Mouse (Mus musculus) kidney, adult 2 months (tissue): ENCODE measurements around the gene Map2k7. TPM values are rescaled to one million over a fixed set of nuclear protein-coding genes. Genes with fewer than 3 reads are reported as not detected.

Source experiments
- DNase-seq: peaks from one replicate; pipeline ENCODE4 v3.0.0; 2021
- H3K27ac ChIP-seq: fragments of 200-500 bp; 2 replicates; pipeline ENCODE4 v1.5.1; 2012; ENCODE audit warnings: low read depth, low read length, control low read depth, inconsistent platforms; ENCODE audit not compliant: insufficient read depth
- H3K27me3 ChIP-seq: fragments of 200-500 bp; replicated peaks from 2 replicates; pipeline ENCODE4 v1.6.1; 2012; ENCODE audit warnings: mild to moderate bottlenecking, moderate library complexity, low read length, inconsistent platforms; ENCODE audit not compliant: control insufficient read depth, insufficient read depth
- H3K36me3 ChIP-seq: fragments of 200-500 bp; 2 replicates; pipeline ENCODE4 v1.6.1; 2012; ENCODE audit warnings: mild to moderate bottlenecking, moderate library complexity, low read length, inconsistent platforms; ENCODE audit not compliant: control insufficient read depth, insufficient read depth
- H3K4me1 ChIP-seq: fragments of 200-500 bp; 2 replicates; pipeline ENCODE4 v1.6.1; 2011; ENCODE audit warnings: low read length; ENCODE audit not compliant: control insufficient read depth, insufficient read depth
- H3K4me3 ChIP-seq: fragments of 200-500 bp; 2 replicates; pipeline ENCODE4 v1.5.1; 2011; ENCODE audit warnings: mild to moderate bottlenecking, low read depth, low read length, control low read depth; ENCODE audit not compliant: insufficient read depth
- CTCF ChIP-seq: fragments of 200-500 bp; conservative IDR thresholded peaks from 2 replicates; pipeline ENCODE4 v1.5.1; 2011; ENCODE audit warnings: low read depth, mild to moderate bottlenecking, control low read depth, low read length, moderate library complexity, mixed read lengths; ENCODE audit not compliant: insufficient read depth, insufficient read length
- POLR2A ChIP-seq: fragments of 200-500 bp; IDR thresholded peaks from one replicate; pipeline ENCODE4 v1.6.1; 2011; ENCODE audit warnings: low read depth, low read length, control low read depth
- WGBS: fragments of 180-500 bp; shearing (Covaris S2); methylation state at CpG from one replicate; pipeline ENCODE4 v1.1.7; 2018; 5-methylcytosine and 5-hydroxymethylcytosine counted together
- polyA plus RNA-seq: library from polyadenylated mRNA; depleted of rRNA; stranded (reverse); fragments of >200 nt; gene quantifications from 2 replicates; pipeline ENCODE4 v1.2.3, GENCODE M21; 2012

Map2k7 gene
- polyA plus RNA-seq, 1 experiment, result 32.2 TPM

DNA sequence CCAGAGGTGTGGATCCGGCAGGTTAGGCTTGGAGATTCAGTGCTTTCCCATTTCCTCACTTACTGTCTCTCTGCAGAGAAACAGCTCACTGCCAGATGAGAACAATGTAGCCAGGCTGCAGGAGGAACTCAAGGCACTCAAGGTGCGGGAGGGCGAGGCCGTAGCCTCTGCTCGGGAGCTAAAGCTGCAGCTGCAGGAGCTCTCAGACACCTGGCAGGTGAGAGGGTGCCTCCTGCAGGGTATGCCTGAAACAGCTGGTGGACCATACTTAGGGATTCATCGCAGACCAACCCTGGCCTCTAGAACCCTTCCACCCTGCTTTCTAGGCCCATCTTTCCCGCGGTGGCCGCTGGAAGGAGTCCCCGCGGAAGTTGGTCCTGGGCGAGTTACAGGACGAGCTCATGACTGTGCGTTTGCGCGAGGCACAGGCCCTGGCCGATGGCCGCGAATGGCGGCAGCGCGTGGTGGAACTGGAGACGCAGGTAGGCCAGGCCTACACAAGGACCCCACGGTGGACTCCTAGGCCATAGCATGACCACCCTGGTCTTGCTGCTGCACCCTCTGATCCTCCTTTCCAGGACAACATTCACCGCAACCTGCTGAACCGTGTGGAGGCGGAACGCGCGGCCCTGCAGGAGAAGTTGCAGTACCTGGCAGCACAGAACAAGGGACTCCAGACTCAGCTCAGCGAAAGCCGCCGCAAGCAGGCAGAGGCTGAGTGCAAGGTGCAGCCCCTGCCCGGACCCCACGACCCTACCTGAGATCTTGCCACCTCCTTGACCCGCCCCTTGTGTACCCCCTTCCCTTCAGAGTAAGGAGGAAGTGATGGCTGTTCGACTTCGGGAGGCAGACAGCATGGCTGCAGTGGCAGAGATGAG is 33.1 kb upstream of the Map2k7 start:
- 70% methylated on average over 38 of the region's 38 CpGs for WGBS
- H3K36me3 ChIP-seq, result no peaks in the 10 kb centered on the region
- H3K4me3 ChIP-seq, result no peak overlapping the region
- no peak for DNase-seq
- no peak for TF ChIP-seq CTCF
- TF ChIP-seq POLR2A, result no peak
- no peak overlapping the region for H3K27ac ChIP-seq
- H3K27me3 ChIP-seq, result no peaks in the 10 kb centered on the region
- no peaks in the 10 kb centered on the region for H3K4me1 ChIP-seq

- DNase-seq, result no peak
- WGBS, result 65% methylated on average over 44 of the region's 44 CpGs
- TF ChIP-seq POLR2A, result no peak
- TF ChIP-seq CTCF, result no peak
- Histone ChIP-seq H3K4me1 (no peaks in the 10 kb centered on the region), H3K4me3 (no peak overlapping the region), H3K27me3 (no peaks in the 10 kb centered on the region), H3K27ac (no peak overlapping the region), H3K36me3 (no peaks in the 10 kb centered on the region)
Observed at GRCm38 (mm10) chr8:4206182-4207015, 32.1 kb upstream of the Map2k7 start.

DNA sequence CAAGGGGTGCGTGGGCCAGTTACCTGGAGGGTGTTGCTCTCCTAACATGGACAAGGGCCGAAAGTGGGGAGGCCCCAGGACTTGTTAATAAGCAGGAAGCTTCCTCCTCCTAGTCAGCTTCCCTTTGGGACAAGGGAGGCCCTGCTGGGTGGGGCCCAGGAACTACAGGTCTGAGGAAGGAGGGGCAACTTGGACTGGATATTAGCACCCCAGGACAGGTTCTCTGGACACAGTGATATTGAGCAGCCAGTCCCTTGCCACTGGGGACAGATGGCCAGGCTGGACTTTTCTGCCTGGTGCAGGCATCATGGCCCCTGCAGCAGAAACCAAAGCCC is 31.6 kb upstream of the Map2k7 start:
- Histone ChIP-seq H3K4me3 (no peak overlapping the region), H3K27me3 (no peaks in the 10 kb centered on the region), H3K36me3 (no peaks in the 10 kb centered on the region), H3K4me1 (no peaks in the 10 kb centered on the region), H3K27ac (no peak overlapping the region)
- no peak for DNase-seq
- TF ChIP-seq POLR2A, result no peak
- TF ChIP-seq CTCF, result no peak
- 86% methylated on average over 2 of the region's 2 CpGs for WGBS

GRCm38 (mm10) chr8:4211097-4211496 is 27.4 kb upstream of the Map2k7 start:
- no peak overlapping the region for H3K27ac ChIP-seq
- H3K36me3 ChIP-seq, result no peaks in the 10 kb centered on the region
- WGBS, result 73% methylated on average over 6 of the region's 6 CpGs
- TF ChIP-seq CTCF (no peak), POLR2A (no peak)
- peaks cover 4% of the 10 kb centered on the region; the same call in 1 of the 2 replicates for H3K4me1 ChIP-seq
- H3K27me3 ChIP-seq, result no peaks in the 10 kb centered on the region; the same call in 1 of the 2 replicates
- no peak overlapping the region for H3K4me3 ChIP-seq
- no peak for DNase-seq

DNA sequence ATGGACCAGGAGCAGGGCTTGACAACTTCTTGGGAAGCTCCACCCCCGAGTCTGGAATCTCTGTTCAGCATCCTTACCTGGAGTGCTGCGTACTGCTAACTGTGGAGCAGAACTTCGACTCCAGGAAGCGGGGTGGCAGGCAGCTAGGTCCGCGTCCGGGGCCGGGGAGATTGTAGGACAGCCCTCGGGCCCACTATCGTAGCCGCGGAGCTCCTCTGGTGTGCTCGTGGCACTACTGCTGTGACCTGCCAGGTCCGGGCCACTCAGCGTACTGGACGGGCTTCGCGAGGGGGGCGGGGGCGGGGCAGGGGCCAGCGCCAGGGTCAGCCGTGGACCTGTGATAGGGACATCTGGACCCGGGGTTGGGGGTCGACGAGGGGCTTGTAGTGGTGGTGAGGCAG is 25.7 kb upstream of the Map2k7 start:
- Histone ChIP-seq H3K4me1 (peaks cover 4% of the 10 kb centered on the region; the same call in 1 of the 2 replicates), H3K27ac (no peak overlapping the region), H3K36me3 (no peaks in the 10 kb centered on the region), H3K27me3 (peaks cover 4% of the 10 kb centered on the region), H3K4me3 (peak overlapping the region; percentile 8; the same call in 1 of the 2 replicates)
- DNase-seq, result no peak
- TF ChIP-seq CTCF (no peak), POLR2A (no peak)
- WGBS, result 1% methylated on average over 25 of the region's 25 CpGs

DNA sequence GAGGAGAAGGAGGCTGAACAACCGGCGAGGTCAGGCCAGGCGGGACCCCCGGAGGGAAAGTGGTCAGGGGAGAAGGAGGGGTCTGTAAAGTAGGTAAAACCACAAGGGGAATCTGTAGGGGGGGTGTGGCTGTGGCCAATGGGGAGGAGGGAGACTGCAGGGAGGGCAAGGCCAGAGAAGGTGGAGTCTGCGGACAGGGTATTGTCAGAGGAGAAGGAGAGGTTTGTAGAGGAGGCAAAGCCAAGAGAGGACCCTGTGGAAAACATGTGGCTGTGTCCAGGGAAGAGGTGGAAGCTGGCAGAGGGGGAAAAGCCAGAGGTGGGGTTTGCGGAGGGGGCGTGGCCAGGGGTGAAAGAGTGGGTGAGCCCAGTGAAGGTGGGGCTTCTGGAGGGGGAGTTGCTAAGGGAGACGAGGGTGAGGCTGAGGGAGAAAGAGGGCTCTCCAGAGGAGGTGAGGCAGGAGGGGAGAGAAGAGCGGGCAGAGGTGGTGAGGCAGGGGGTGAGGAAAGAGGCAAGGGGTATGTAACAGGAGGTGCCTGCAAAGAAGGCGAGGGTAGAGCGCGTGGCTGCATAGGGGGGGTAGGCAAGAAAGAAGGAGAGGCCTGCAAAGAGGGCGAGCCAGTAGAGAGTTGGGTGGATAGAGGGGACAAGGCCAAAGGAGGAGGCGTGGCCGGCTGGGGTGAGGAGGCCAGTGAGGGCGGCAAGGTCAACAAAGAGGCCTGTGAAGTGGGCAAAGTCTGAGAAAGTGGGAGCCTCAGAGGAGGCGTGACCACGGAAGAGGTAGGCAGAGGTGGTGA is 25.1 kb upstream of the Map2k7 start:
- 10% methylated on average over 18 of the region's 18 CpGs for WGBS

More for the DNA sequence above, 25.1 kb upstream of the Map2k7 start:
- H3K27me3 ChIP-seq, result peaks cover 4% of the 10 kb centered on the region
- DNase-seq, result peak; percentile 43
- H3K4me1 ChIP-seq, result peaks cover 4% of the 10 kb centered on the region; the same call in 1 of the 2 replicates
- peak overlapping the region; percentile 27 for H3K4me3 ChIP-seq
- TF ChIP-seq POLR2A, result no peak
- no peak for TF ChIP-seq CTCF
- H3K36me3 ChIP-seq, result no peaks in the 10 kb centered on the region
- no peak overlapping the region for H3K27ac ChIP-seq
